Mouse (Mus musculus) lung, adult 2 months (tissue): Measurements from ENCODE around the gene Sptbn4. TPM values are rescaled to one million over a fixed set of nuclear protein-coding genes. Genes with fewer than 3 reads are reported as not detected.
A peak's percentile ranks its signal among the peaks of the same experiment; 100 is the strongest.

Source experiments
- DNase-seq: peaks from one replicate; pipeline ENCODE4 v3.0.0; 2022
- H3K4me1 ChIP-seq: fragments of 200-500 bp; 2 replicates; pipeline ENCODE4 v1.6.1; 2011; ENCODE audit warnings: low read length; ENCODE audit not compliant: control insufficient read depth, insufficient read depth
- H3K4me3 ChIP-seq: fragments of 200-500 bp; replicated peaks from 2 replicates; pipeline ENCODE3; 2011; ENCODE audit warnings: low read depth, mild to moderate bottlenecking, control low read depth, low read length; ENCODE audit errors: extremely low read depth
- CTCF ChIP-seq: fragments of 200-500 bp; IDR thresholded peaks from 2 replicates; pipeline ENCODE4 v1.5.1; 2011; ENCODE audit warnings: mild to moderate bottlenecking, low read length, control low read depth; ENCODE audit not compliant: insufficient read depth
- POLR2A ChIP-seq: fragments of 200-500 bp; IDR thresholded peaks from 2 replicates; pipeline ENCODE4 v1.6.1; 2011; ENCODE audit warnings: low read depth, mild to moderate bottlenecking, control low read depth, low read length, borderline replicate concordance; ENCODE audit errors: extremely low read depth
- WGBS: fragments of 180-500 bp; shearing (Covaris S2); methylation state at CpG from one replicate; pipeline ENCODE4 v1.1.7; 2018; 5-methylcytosine and 5-hydroxymethylcytosine counted together
- polyA plus RNA-seq: library from polyadenylated mRNA; depleted of rRNA; stranded (reverse); fragments of >200 nt; gene quantifications from 2 replicates; pipeline ENCODE4 v1.2.3, GENCODE M21; 2012

Sptbn4 gene
- polyA plus RNA-seq, 1 experiment = 0.13 TPM

GRCm38 (mm10) chr7:27395521-27396183 is 51.8 kb downstream of the Sptbn4 start:
- WGBS = 3% methylated on average over 22 of the region's 22 CpGs
- DNase-seq = no peak
- TF ChIP-seq POLR2A (no peak), CTCF (no peak)
- no peaks in the 10 kb centered on the region; the same call in 1 of the 2 replicates for H3K4me1 ChIP-seq
- H3K4me3 ChIP-seq = no peak overlapping the region

GRCm38 (mm10) chr7:27391416-27391815 is 56.1 kb downstream of the Sptbn4 start:
- H3K4me3 ChIP-seq = no peak overlapping the region
- no peak for DNase-seq
- TF ChIP-seq CTCF (no peak), POLR2A (no peak)
- 37% methylated on average over 16 of the region's 16 CpGs for WGBS
- H3K4me1 ChIP-seq = no peaks in the 10 kb centered on the region; the same call in 1 of the 2 replicates

- no peak for TF ChIP-seq CTCF
- no peak for TF ChIP-seq POLR2A
- Histone ChIP-seq H3K4me3 (no peak overlapping the region), H3K4me1 (no peaks in the 10 kb centered on the region)
- DNase-seq = no peak
- WGBS = 63% methylated on average over 6 of the region's 6 CpGs
These were observed 58.3 kb downstream of the Sptbn4 start for GRCm38 (mm10) chr7:27389213-27389612.

- TF ChIP-seq CTCF (peak; percentile 70), POLR2A (no peak)
- H3K4me1 ChIP-seq = no peaks in the 10 kb centered on the region
- DNase-seq = peak; percentile 72
- WGBS = 36% methylated on average over 4 of the region's 4 CpGs
- H3K4me3 ChIP-seq = no peak overlapping the region
These were observed 62.8 kb downstream of the Sptbn4 start for GRCm38 (mm10) chr7:27384731-27385130.

- no peak for DNase-seq
- TF ChIP-seq POLR2A (no peak), CTCF (no peak)
- WGBS = 78% methylated on average over 5 of the region's 5 CpGs
- Histone ChIP-seq H3K4me3 (no peak overlapping the region), H3K4me1 (no peaks in the 10 kb centered on the region)
These were observed 63.4 kb downstream of the Sptbn4 start for GRCm38 (mm10) chr7:27384134-27384533.

GRCm38 (mm10) chr7:27383233-27383632 is 64.3 kb downstream of the Sptbn4 start:
- TF ChIP-seq CTCF (no peak), POLR2A (no peak)
- no peaks in the 10 kb centered on the region for H3K4me1 ChIP-seq
- 81% methylated on average over 1 of the region's 1 CpGs for WGBS
- H3K4me3 ChIP-seq = no peak overlapping the region
- DNase-seq = no peak

- TF ChIP-seq POLR2A (no peak), CTCF (no peak)
- no peak for DNase-seq
- Histone ChIP-seq H3K4me3 (no peak overlapping the region), H3K4me1 (no peaks in the 10 kb centered on the region)
- WGBS = 46% methylated on average over 4 of the region's 4 CpGs
These were observed 65.9 kb downstream of the Sptbn4 start for GRCm38 (mm10) chr7:27381560-27381959.

- TF ChIP-seq CTCF (no peak), POLR2A (no peak)
These were observed 66.5 kb downstream of the Sptbn4 start for GRCm38 (mm10) chr7:27381009-27381408.

GRCm38 (mm10) chr7:27379836-27380235 is 67.7 kb downstream of the Sptbn4 start:
- WGBS = 85% methylated on average over 6 of the region's 6 CpGs
- no peak for DNase-seq
- H3K4me3 ChIP-seq = no peak overlapping the region
- no peaks in the 10 kb centered on the region for H3K4me1 ChIP-seq
- TF ChIP-seq CTCF (no peak), POLR2A (no peak)

More at GRCm38 (mm10) chr7:27381009-27381408, 66.5 kb downstream of the Sptbn4 start:
- H3K4me3 ChIP-seq = no peak overlapping the region
- no peak for DNase-seq
- H3K4me1 ChIP-seq = no peaks in the 10 kb centered on the region
- 32% methylated on average over 1 of the region's 1 CpGs for WGBS

- H3K4me1 ChIP-seq = no peaks in the 10 kb centered on the region
- DNase-seq = no peak
- H3K4me3 ChIP-seq = no peak overlapping the region
- TF ChIP-seq CTCF (peak; percentile 56), POLR2A (no peak)
- 19% methylated on average over 4 of the region's 4 CpGs for WGBS
These were observed 69.1 kb downstream of the Sptbn4 start for GRCm38 (mm10) chr7:27378431-27378830.

GRCm38 (mm10) chr7:27375274-27375673 is 72.2 kb downstream of the Sptbn4 start:
- WGBS = 2% methylated on average over 22 of the region's 22 CpGs
- DNase-seq = no peak
- TF ChIP-seq CTCF (no peak), POLR2A (no peak)
- Histone ChIP-seq H3K4me3 (no peak overlapping the region), H3K4me1 (no peaks in the 10 kb centered on the region)
